Mouse (Mus musculus): ENCODE data around the gene Dynlrb1. TPM values are rescaled to one million over a fixed set of nuclear protein-coding genes. Genes with fewer than 3 reads are reported as not detected.
A peak's percentile ranks its signal among the peaks of the same experiment; 100 is the strongest.

Dynlrb1 gene
- total and polyA plus RNA-seq, 2 experiments: 124 to 141 TPM

- Histone ChIP-seq H3K4me1 (ENCODE audit: control insufficient read depth, insufficient read depth, low read length) (no peaks in the 10 kb centered on the region), H3K4me3 (ENCODE audit: insufficient read depth, low read depth, low read length) (no peak overlapping the region), H3K9ac (ENCODE audit: low read depth, low read length) (no peak overlapping the region), H3K27ac (replicated peaks; ENCODE audit: insufficient read depth, low read depth, low read length) (no peak overlapping the region), H3K36me3 (ENCODE audit: control insufficient read depth, insufficient read depth, low read length) (no peaks in the 10 kb centered on the region), H3K27me3 (ENCODE audit: control insufficient read depth, insufficient read depth, low read length) (no peaks in the 10 kb centered on the region), H3K79me2 (ENCODE audit: control insufficient read depth, insufficient read depth, low read length) (no peaks in the 10 kb centered on the region)
- TF ChIP-seq POLR2A (IDR thresholded peaks at IDR 0.05; ENCODE audit: extremely low read depth, insufficient read depth, low read length): no peak
- no peak for TF ChIP-seq CTCF (IDR thresholded peaks at IDR 0.05; ENCODE audit: low read depth, low read length)
- no peak for DNase-seq (ENCODE audit: extremely low read depth, low read depth, low spot score)
- 72% methylated on average over 7 of the region's 7 CpGs for WGBS
Measured at GRCm38 (mm10) chr2:155284647-155285046, 48.3 kb downstream of the Dynlrb1 start.

GRCm38 (mm10) chr2:155285744-155286143, 49.4 kb downstream of the Dynlrb1 start:
- DNase-seq (ENCODE audit: extremely low read depth, low read depth, low spot score): no peak
- 94% methylated on average over 6 of the region's 6 CpGs for WGBS
- TF ChIP-seq CTCF (IDR thresholded peaks at IDR 0.05; ENCODE audit: low read depth, low read length) (no peak), POLR2A (IDR thresholded peaks at IDR 0.05; ENCODE audit: extremely low read depth, insufficient read depth, low read length) (no peak)
- Histone ChIP-seq H3K4me3 (ENCODE audit: insufficient read depth, low read depth, low read length) (no peak overlapping the region), H3K27ac (replicated peaks; ENCODE audit: insufficient read depth, low read depth, low read length) (no peak overlapping the region), H3K79me2 (ENCODE audit: control insufficient read depth, insufficient read depth, low read length) (no peaks in the 10 kb centered on the region), H3K9ac (ENCODE audit: low read depth, low read length) (no peak overlapping the region), H3K27me3 (ENCODE audit: control insufficient read depth, insufficient read depth, low read length) (no peaks in the 10 kb centered on the region), H3K4me1 (ENCODE audit: control insufficient read depth, insufficient read depth, low read length) (no peaks in the 10 kb centered on the region), H3K36me3 (ENCODE audit: control insufficient read depth, insufficient read depth, low read length) (no peaks in the 10 kb centered on the region; the same call in 1 of the 2 replicates)

- 78% methylated on average over 4 of the region's 4 CpGs for WGBS
- no peaks in the 10 kb centered on the region for H3K27me3 ChIP-seq (ENCODE audit: control insufficient read depth, insufficient read depth, low read length)
Measured at GRCm38 (mm10) chr2:155287456-155288250, 51.3 kb downstream of the Dynlrb1 start.

GRCm38 (mm10) chr2:155290066-155290465, 53.7 kb downstream of the Dynlrb1 start:
- Histone ChIP-seq H3K36me3 (ENCODE audit: control insufficient read depth, insufficient read depth, low read length) (peaks cover 2% of the 10 kb centered on the region; the same call in 1 of the 2 replicates), H3K4me1 (ENCODE audit: control insufficient read depth, insufficient read depth, low read length) (no peaks in the 10 kb centered on the region), H3K9ac (ENCODE audit: low read depth, low read length) (no peak overlapping the region), H3K27me3 (ENCODE audit: control insufficient read depth, insufficient read depth, low read length) (no peaks in the 10 kb centered on the region), H3K27ac (replicated peaks; ENCODE audit: insufficient read depth, low read depth, low read length) (no peak overlapping the region), H3K79me2 (ENCODE audit: control insufficient read depth, insufficient read depth, low read length) (no peaks in the 10 kb centered on the region), H3K4me3 (ENCODE audit: insufficient read depth, low read depth, low read length) (no peak overlapping the region)
- no peak for DNase-seq (ENCODE audit: extremely low read depth, low read depth, low spot score)
- 93% methylated on average over 8 of the region's 8 CpGs for WGBS
- no peak for TF ChIP-seq POLR2A (IDR thresholded peaks at IDR 0.05; ENCODE audit: extremely low read depth, insufficient read depth, low read length)
- no peak for TF ChIP-seq CTCF (IDR thresholded peaks at IDR 0.05; ENCODE audit: low read depth, low read length)

More at GRCm38 (mm10) chr2:155287456-155288250, 51.3 kb downstream of the Dynlrb1 start:
- no peak overlapping the region for H3K27ac ChIP-seq (replicated peaks; ENCODE audit: insufficient read depth, low read depth, low read length)
- no peak overlapping the region for H3K9ac ChIP-seq (ENCODE audit: low read depth, low read length)
- DNase-seq (ENCODE audit: extremely low read depth, low read depth, low spot score): no peak
- H3K79me2 ChIP-seq (ENCODE audit: control insufficient read depth, insufficient read depth, low read length): no peaks in the 10 kb centered on the region
- TF ChIP-seq POLR2A (IDR thresholded peaks at IDR 0.05; ENCODE audit: extremely low read depth, insufficient read depth, low read length): no peak
- no peak for TF ChIP-seq CTCF (IDR thresholded peaks at IDR 0.05; ENCODE audit: low read depth, low read length)
- H3K4me3 ChIP-seq (ENCODE audit: insufficient read depth, low read depth, low read length): no peak overlapping the region
- no peaks in the 10 kb centered on the region for H3K4me1 ChIP-seq (ENCODE audit: control insufficient read depth, insufficient read depth, low read length)
- H3K36me3 ChIP-seq (ENCODE audit: control insufficient read depth, insufficient read depth, low read length): peaks cover 2% of the 10 kb centered on the region; the same call in 1 of the 2 replicates

- WGBS: 51% methylated on average over 2 of the region's 2 CpGs
- Histone ChIP-seq H3K79me2 (ENCODE audit: control insufficient read depth, insufficient read depth, low read length) (no peaks in the 10 kb centered on the region), H3K27ac (replicated peaks; ENCODE audit: insufficient read depth, low read depth, low read length) (no peak overlapping the region), H3K9ac (ENCODE audit: low read depth, low read length) (no peak overlapping the region), H3K36me3 (ENCODE audit: control insufficient read depth, insufficient read depth, low read length) (peaks cover 6% of the 10 kb centered on the region), H3K27me3 (ENCODE audit: control insufficient read depth, insufficient read depth, low read length) (no peaks in the 10 kb centered on the region), H3K4me3 (ENCODE audit: insufficient read depth, low read depth, low read length) (no peak overlapping the region), H3K4me1 (ENCODE audit: control insufficient read depth, insufficient read depth, low read length) (no peaks in the 10 kb centered on the region)
- no peak for TF ChIP-seq CTCF (IDR thresholded peaks at IDR 0.05; ENCODE audit: low read depth, low read length)
- TF ChIP-seq POLR2A (IDR thresholded peaks at IDR 0.05; ENCODE audit: extremely low read depth, insufficient read depth, low read length): no peak
- peak; percentile 35 for DNase-seq (ENCODE audit: extremely low read depth, low read depth, low spot score)
Measured at GRCm38 (mm10) chr2:155293382-155293781, 57.0 kb downstream of the Dynlrb1 start.

GRCm38 (mm10) chr2:155293946-155294345, 57.6 kb downstream of the Dynlrb1 start:
- TF ChIP-seq POLR2A (IDR thresholded peaks at IDR 0.05; ENCODE audit: extremely low read depth, insufficient read depth, low read length) (no peak), CTCF (IDR thresholded peaks at IDR 0.05; ENCODE audit: low read depth, low read length) (peak; percentile 55)
- WGBS: 34% methylated on average over 4 of the region's 4 CpGs
- no peak overlapping the region for H3K9ac ChIP-seq (ENCODE audit: low read depth, low read length)
- DNase-seq (ENCODE audit: extremely low read depth, low read depth, low spot score): peak; percentile 69
- no peaks in the 10 kb centered on the region for H3K4me1 ChIP-seq (ENCODE audit: control insufficient read depth, insufficient read depth, low read length)
- no peaks in the 10 kb centered on the region for H3K27me3 ChIP-seq (ENCODE audit: control insufficient read depth, insufficient read depth, low read length)
- H3K36me3 ChIP-seq (ENCODE audit: control insufficient read depth, insufficient read depth, low read length): peaks cover 11% of the 10 kb centered on the region
- no peak overlapping the region for H3K27ac ChIP-seq (replicated peaks; ENCODE audit: insufficient read depth, low read depth, low read length)
- H3K4me3 ChIP-seq (ENCODE audit: insufficient read depth, low read depth, low read length): no peak overlapping the region
- no peaks in the 10 kb centered on the region for H3K79me2 ChIP-seq (ENCODE audit: control insufficient read depth, insufficient read depth, low read length)

Measured in liver, adult 2 months (tissue).